Mouse (Mus musculus): ENCODE data around the gene Dnah11.

Dnah11 gene

DNA sequence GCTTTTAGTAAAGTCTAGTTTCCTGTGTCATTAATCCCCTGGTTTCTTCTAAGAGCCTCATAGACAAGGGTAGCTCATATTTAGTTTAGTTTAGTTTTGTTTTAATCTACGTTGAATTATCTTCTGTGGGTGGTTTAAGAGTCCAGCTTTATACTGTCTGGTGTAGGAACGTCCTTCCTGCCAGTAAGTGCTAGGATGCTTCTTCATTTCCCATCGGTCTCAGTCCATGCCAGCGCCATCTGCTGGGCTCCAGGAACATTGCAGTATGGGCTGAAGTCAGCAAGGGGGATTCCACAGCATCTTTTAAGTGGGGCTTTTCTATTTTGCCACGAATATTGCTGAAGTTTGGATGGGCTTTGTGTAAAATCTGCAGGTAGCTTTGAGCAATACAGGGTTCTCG, 345.5 kb downstream of the Dnah11 start:
- DNase-seq, result peak; percentile 75

DNA sequence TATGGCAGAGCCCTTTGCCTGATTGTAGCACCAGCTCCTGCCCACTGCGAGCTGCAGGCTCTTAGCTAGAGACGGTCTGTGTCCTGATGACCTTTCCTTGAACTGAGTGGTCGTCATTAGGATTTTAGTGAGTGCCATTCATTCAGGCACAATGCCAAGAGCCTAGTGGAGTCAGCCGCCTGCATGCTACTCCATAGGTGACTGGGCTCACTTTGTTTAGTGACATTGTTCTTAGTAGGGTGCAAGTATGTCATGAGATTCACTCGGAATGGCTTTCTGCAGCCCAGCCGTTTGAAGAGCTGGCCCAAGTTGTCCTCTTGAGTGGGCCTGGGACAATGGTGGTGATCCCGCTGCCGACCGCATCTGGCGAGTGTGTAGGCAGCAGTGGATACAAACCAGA, 348.4 kb downstream of the Dnah11 start:
- no peak for DNase-seq

DNA sequence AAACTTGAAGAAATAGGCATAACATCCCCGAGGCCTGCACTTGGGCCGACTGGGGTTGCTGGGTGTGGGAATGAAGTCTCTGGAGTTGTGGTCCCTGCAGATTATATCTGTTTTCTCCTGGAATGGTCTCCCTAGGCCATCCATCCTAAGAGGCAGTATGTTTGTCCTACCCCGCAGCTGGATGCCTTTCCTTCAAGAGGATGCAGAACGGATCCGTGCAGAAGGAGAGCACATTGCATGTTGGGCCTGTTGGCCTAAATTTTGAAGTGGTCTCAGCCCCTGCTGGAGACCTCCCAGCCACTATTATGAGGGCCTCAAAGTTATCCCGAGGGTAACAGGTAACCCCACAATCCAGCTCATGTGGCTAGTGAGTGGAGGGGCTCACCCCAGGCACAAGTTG, 350.2 kb downstream of the Dnah11 start:
- no peak for DNase-seq

DNA sequence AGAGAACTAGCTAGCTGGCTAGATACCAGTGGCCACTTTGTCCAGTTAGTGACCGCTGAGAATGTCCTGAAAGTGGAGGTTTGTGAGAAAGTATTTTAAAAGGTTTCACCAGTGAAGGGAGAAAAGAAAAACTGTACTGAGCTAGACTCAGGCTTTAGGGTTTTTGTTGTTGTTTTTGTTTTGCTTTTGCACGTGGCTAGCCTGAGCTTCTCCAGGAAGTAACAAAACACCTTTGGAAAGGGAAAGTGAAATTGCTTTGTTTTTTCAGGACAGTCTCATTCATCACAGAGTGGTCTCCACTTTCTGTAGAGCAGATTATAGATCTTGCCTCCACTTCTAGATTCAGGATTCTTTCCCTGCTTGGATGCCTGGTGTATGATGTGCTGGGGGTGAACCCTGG, 353.9 kb downstream of the Dnah11 start:
- DNase-seq, result no peak

DNA sequence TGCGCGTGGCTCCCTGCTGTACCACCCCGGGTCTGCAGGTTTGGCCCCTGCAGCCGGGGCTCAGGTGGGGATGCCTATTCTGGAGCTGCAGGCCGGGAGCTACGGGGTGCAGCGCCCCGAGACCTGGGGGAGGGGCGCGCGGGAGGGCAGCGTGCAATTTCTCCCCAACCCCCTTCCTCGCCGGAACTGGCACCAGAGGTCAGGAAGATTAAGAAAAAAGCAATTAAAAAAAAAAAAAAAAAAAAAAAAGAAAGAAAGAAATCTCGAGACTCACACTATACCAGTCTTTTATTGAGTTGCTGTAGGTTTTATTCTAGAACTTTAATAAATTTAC, 354.8 kb downstream of the Dnah11 start:
- no peak for DNase-seq

DNA sequence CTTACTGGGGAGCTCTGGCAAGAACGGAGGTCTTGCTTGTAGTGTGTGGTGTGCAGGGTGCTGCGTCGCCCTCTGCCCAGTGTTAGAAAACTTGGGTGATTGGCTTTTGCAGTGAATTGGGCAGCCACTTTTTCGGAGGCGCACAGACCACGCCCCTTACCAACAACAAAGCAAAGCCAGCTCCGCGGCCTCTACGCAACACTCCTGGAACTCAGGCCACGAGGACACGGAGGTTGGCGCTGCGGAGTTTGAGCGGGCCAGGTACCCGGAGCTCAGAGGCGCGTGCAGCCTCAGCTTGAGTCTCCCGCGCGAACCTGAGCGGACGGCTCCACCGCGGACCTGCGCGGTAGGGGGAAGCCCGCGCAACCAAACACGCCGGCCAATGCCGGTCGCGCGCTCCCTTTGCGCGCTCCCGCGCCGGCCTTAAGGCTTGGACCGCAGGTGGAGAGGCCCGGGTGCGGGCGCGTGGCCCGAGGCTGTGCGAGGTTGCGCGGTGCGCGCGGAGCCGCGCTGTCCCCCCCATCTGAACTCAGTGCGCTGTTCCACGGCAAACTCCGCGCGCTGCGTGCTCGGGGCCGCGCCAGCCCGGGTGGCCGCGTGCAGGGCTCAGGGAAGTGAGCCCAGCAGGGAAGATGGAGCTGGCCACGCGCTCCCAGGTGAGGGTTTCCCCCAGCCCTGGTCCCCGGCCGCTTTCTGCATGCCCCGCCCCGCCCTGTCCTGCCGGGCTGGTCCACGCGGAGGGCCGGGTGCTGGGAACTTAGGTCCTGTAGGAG, 355.4 kb downstream of the Dnah11 start:
- DNase-seq, result peak; percentile 82

DNA sequence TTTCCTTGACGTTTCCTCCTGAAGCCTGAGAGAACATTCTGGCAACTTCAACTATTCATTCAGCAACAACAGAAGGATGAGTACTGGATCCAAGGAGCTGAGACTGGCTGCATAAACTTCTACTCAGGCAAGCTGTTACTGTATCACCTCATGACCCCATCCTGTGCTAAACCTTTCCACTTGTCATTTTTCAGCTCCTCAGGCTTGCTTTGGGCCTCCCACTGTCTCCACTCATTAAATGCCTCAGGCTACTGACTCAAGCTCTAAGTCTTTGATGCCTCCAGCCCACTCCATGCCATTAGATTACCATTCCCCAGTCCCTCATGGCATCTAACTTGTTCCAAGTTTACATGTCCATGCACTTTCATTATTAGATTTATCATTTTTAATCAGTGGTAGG, 356.2 kb downstream of the Dnah11 start:
- no peak for DNase-seq

DNA sequence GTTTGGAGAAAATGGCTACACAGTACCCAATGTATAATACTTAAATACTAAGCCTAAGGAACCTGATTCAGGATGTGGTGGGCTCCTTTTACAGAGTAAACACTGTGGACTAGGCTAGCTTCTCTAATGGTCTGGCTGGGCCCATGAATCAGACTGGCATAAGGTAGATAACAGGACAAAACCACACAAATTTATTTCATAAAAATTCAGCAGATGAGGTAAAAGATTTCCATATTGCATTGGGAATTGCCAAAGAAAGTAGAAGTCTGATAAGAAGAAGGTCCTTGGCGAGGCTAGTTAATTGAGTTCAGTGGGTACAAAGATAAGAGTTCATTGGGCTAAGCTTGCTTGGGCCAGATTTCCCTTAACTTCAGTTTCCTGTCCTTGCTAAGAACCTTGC, 358.1 kb downstream of the Dnah11 start:
- no peak for DNase-seq

DNA sequence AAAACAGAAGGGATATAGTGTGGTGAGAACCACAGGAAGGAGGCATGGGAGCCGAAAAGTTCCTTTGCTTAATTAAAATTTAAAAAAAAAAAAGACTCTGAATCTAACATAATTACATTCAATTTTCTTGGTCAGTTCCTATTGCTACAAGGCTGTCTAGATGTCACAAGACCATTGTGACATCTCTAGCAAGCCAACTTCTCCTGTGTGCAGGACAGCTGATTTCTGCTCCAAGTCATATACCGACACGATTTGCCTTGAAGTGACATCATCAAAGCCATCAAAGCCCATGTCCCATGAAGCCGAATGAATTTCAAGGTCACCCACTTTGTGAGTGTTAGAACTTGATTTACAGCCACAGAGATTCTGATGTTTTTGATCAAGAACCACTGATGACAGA, 361.5 kb downstream of the Dnah11 start:
- no peak for DNase-seq

DNA sequence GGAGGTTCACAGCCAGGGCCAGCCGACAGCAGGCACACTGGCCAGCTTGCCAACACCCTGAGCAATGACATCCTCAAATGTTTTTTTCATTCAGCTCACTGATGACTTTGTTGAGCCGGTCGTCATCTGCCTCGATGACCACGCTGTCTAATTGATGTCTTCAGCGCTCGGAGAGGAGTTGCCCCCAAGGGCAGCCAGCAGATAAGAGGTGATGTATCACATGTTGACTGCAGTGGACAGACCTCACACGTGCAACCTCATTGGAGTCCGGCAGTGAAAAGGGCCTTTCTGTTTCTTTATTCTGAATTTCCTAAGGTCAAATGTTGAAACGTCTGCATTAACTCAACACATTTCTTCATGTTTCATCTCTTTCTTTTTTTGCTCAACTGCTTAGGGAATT, 363.5 kb downstream of the Dnah11 start:
- DNase-seq, result no peak

DNA sequence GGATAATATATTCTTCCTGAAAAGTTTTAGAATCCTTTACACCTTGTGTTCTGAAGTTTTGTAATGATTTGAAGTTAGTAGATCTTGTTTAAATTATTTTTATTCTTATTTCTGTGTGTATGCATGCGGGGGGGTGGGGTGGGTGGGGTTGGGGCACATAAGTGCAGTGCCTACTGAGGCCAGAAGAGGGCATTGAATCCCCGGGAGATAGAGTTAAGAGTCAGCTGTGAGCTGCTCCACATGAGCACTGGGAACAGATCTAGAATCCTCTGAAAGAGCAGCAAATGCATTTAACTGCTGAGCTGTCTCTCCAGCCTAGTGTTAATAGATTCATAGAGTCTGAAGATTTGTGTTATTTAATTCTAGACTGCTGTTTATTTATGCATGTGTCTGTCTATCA, 364.2 kb downstream of the Dnah11 start:
- peak; percentile 28 for DNase-seq

DNA sequence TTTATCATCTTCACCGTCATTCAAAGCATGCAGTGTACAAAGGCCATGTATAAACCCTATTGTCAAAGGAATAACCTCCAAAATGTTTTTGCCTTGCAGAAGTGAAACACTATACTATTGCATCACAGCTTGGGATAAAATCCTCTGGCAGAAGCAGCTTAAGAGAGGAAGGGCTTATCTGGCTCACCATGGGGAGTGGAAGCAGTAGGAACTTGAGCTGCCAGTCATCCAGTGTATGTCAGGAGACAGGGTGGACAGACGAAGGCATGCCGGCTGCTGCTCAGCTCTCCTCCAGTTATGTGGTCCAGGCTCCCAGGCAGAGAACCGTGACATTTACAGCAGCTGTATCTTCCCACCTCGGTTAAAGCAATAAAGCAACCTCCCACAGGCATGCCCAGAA, 366.7 kb downstream of the Dnah11 start:
- no peak for DNase-seq

DNA sequence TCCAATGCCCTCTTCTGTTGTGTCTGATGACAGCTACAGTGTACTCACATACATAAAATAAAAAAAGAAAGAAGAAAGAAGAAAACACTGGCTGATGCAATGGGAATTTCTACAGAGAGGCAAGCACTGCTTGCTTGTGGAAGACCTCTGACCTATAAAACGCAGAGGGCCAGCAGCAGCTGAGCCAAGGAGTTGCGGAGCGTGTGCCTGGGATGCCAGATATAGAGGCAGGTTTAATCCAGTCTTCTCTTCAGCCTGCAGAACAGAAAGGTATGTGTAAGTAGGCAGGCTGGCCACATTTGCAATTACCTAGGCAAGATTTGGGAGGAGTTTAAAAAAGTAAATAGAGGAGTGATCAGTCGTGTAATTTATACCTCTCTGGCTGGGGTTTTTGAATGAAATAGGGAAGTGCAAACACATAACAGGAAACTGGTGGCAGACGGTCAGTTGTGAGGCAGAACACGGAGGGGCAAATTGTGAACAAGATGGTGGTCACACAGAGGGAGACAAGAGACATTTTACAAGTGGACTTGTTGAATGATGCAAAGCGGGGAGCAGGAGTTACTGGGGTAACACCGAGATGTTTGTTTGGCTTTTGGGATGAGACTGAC, 367.4 kb downstream of the Dnah11 start:
- no peak for DNase-seq

DNA sequence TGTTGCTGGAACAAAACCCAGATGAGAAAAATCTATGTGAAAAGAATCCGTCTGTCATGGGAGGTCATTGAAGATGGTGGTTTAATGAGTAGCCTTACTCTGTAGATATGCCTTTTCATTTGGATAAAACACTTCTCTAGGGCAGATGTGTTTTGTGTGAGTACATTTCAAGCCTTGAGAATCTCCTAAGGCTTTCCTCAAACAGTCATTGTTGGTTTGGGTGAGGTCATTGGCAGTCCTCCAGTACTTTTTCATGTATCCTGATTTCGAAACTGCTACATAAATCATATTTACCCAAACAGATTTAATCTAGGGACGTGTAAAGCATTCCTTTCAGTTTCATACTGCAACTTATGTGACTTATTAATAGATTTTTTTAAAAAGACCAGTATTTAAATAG, 370.5 kb downstream of the Dnah11 start:
- no peak for DNase-seq

Measured in thymus, postnatal 4 days (tissue).